Mouse (Mus musculus) common myeloid progenitor, adult 5-6 weeks (primary cell): ENCODE data around the gene Spaca3. TPM values are rescaled to one million over a fixed set of nuclear protein-coding genes. Genes with fewer than 3 reads are reported as not detected.
A peak's percentile ranks its signal among the peaks of the same experiment; 100 is the strongest.

Experiments used
- ATAC-seq: replicated peaks from 2 replicates; pipeline ENCODE4 v1.8.0; 2016; ENCODE audit warnings: low read depth, mild to moderate bottlenecking, moderate TSS enrichment, inconsistent platforms; ENCODE audit not compliant: poor library complexity, severe bottlenecking
- total RNA-seq: library from RNA; stranded (forward); fragments of 200-1000, 187-1606 nt; gene quantifications from 2 replicates; pipeline ENCODE4 v1.2.3, GENCODE M21; 2017

Gene Spaca3
- not detected in 2 replicates for total RNA-seq

DNA sequence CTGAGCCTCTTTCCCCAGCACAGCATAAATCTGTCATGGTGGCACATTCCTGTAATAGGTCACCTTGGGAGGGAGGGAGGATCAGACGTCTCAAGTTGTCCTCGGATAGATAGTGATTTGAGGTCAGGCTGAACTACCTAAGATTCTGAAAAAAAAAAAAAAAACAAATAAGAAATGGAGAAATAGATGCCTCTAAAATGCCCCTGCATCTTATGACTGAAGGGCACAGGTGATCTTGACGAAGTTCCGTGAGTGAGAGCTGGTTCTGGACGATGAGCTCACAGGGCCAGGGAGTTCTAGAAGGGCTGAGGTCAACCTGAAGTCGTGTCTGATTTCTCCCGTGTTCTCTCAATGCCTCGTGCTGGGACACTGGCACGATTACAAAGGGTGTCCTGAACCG is at the start of gene Spaca3:
TSS of gene Spaca3 (plus strand) at position 301 of the 400 bp plus-strand sequence.
- no peak for ATAC-seq

DNA sequence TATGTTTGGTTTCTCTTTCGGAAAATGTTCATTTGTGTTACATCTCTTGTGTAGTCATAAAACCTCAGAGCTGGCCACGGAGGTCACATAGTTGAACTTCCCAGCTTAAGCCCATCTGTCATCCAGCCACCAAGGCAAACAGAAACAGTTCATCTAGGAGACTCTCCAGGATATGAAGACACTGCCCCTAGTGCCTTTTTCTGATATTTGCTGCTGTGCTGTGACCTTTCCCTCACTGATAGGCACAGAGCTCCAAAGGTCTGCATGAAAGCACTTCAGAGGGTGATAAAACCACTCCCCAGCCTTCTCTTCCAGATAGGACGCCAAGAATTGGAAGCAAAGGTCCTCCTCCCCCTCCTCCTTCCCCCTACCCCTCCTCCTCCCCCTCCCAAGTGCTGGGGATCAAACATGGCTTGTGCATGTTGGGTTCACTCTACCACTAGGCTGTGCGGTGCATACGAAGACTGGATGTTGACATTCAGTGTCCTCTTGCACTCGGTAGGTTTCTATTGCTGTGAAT is 49.6 kb upstream of the Spaca3 start:
- ATAC-seq: peak; percentile 26; the same call in 1 of the 2 replicates

DNA sequence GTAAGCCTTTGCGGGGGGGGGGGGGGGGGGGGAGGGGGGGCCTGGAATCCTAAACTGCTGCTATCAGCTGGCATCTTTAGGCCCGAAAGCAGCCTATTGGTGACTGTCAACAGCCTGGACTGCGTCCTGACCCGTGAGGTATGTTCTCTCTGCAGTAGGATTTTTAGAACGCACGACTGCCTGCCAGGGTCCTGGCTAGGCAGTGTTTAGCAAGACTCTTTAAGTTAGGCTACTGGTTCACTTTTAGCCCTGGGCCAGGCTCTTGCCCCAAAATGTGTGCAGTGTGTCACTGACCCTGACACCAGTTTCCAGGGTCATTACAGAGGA is 48.5 kb upstream of the Spaca3 start:
- ATAC-seq: no peak

- ATAC-seq: peak; percentile 23; the same call in 1 of the 2 replicates
Observed at GRCm38 (mm10) chr11:80809993-80810821, 48.0 kb upstream of the Spaca3 start, which contains the start of gene Tmem98. Tmem98 (plus strand) TSS chr11:80810175.

DNA sequence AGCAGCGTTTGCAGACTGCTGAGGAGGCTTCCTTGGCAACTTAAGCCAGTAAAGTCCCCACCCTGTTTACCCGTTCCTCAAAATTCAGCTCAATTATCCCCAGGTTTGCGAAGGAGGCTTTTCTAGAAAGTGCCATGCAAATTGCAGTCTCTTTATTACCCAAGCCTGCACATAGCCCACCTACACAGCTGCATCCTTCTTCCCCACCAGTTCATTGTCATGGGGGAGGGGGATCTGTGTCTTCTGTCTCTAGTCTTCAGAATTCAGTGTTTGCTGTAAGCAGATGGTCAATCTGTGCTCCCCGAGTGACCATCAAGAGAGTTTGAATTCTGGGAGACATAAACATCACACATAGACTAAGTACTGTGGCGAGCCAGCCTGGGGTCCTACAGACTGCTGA is 47.0 kb upstream of the Spaca3 start:
- ATAC-seq: no peak

DNA sequence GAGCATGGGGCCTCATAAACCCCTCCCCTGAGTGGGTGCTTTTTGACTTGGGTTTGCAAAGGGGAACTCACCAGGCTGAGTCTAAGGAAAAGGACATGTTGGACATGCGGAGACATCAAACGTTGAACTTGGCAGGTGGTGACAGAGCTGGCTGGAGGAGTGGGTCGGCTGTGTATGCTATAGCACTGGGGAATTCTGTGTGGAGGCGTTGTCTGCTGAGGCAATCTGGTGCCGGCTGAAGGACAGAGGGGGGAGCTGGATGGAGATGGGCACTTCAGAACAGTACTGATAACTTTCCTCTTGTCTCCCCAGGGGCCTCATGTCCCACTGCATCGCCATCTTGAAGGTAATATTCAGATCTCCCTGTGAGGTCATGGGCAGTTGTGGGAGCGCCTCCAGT is 42.8 kb upstream of the Spaca3 start:
- ATAC-seq: no peak

GRCm38 (mm10) chr11:80818060-80818697 is 40.0 kb upstream of the Spaca3 start:
- peak; percentile 62 for ATAC-seq

GRCm38 (mm10) chr11:80820085-80820484 is 38.1 kb upstream of the Spaca3 start:
- ATAC-seq: no peak

DNA sequence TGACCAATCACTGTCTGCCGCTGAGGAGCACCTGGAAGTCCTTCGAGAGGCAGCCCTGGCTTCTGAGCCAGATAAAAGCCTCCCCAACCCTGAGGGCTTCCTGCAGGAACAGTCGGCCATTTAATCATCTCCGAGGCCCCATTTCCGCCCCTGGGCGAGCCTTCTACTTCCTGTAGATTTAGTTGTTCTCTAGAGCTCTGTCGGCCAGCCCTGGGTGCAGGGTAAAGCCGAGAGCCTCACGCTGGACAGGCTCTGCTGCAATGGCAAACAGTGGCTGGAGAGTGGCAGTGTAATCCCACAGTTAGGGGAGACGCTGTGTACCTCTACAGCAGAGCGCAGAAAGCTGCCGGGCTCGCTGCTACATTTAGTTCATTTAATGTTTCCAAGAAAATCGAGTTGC is 36.9 kb upstream of the Spaca3 start:
- no peak for ATAC-seq

DNA sequence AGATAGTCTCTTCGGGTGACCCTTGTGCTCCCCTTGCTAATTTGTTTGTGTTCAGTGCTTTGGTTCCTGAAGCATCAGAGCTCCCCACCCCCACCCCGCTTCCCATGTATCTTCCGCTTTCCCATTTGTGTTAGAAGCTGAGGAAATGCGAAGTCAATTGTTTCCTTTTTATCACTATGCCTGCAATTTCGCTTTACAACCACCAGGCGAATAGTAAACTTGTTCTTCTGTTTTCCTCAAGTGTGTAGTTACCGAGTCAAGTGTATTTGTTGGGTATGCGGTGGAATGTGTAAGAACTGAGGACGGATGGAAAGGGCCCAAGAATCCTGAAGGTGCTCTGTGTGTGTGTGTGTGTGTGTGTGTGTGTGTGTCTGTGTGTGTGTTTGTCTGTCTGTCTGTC is 36.4 kb upstream of the Spaca3 start:
- ATAC-seq: no peak

GRCm38 (mm10) chr11:80835395-80835794 is 22.8 kb upstream of the Spaca3 start:
- ATAC-seq: no peak

GRCm38 (mm10) chr11:80835841-80836240 is 22.3 kb upstream of the Spaca3 start:
- no peak for ATAC-seq

- ATAC-seq: 0 out of 2 replicates have a peak, but pooled peaks have one; percentile 5
Observed at GRCm38 (mm10) chr11:80838724-80839123, 19.4 kb upstream of the Spaca3 start.

DNA sequence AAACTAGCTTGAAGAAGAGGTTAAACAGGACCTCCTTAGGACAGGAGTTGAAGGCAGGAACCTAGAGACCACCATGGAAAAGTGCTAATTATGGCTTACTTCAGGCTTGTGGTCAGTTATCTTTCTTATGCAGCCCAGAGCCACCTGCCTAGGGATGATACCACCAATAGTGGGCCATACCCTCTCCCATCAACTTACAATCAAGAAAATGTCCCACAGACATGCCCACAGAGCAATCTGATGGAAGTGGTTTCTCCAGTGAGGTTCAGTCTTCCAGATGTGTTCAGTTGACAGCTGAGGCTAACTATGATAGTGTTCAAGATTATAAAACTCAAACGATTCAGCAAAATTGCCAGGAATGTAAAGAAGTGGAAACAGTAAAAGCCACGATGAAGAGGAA is 14.7 kb upstream of the Spaca3 start:
- ATAC-seq: no peak

DNA sequence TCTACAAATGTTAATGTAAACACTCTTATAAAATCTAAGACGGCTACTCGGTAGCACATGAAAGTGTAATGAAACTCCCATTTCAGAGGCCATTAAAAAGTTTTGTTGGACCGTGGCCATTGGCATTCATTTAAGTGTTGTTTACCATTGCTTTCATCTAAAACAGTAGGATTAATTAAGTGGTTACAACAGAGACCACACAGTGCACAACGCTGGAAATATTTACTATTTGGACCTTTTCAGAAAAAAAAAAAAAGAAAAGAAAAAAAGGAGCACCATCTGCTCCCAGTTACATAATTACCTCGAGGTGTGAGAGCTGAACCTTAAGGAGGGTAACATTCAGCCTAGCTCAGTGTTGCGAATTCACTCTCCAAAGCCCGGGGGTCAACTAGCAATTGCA is 12.7 kb upstream of the Spaca3 start:
- no peak for ATAC-seq

DNA sequence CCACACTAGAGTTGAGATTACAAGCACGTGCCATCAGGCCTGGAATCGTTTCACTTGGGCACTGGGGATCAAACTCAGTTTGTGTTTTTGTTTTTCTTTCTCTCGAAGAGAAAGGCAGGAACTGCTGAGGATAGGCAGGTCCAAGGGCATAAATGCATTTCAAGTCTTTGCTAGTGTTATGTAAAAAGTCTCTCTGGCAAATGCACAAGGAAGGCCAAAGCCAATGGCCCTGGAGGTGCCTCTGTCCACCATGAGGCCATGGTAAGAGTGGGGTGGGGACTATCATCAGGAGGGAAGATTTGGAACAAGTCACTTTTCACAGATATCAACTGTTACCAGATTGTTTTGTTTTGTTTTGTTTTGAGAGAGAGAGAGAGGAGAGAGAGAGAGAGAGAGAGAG is 12.1 kb upstream of the Spaca3 start:
- no peak for ATAC-seq

DNA sequence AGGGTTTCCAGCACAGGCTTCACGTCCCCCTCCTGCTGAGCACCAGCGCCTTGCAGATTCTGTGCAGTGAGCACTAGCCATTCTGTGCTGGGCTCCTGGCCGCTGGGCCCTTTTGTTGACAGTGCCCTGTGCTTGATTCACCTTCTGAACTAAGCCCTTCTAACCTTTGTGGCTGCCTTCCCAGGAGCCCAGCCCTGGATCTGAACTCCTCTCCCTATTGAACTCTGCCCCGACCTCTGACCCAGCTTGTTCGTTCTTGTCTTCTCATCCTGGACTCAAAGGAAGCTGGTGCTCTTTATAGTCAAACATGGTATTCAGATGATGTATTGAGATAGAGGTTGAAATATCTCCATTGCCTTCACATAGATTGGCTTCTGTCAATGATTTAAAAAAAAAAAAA is 10.0 kb upstream of the Spaca3 start:
- ATAC-seq: no peak

DNA sequence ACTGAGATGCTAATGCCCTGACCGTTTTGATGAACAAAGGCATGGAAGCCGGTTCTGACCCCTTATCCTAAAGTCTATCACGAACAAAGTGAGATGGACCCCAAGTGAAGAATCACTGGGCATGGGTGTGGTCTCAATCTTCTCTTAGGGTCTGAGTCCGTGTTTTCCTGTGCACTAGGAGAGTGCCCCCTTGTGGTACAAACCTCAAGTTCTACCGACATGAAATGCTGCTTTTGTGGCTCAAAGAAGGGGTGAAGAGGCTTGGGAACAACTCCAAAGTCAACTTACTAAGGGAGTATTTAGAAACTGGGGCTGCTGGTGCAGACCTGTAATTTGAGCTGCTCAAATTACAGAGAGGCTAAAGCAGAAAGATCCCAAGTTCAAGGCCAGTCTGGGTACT is 6.3 kb upstream of the Spaca3 start:
- ATAC-seq: no peak

- ATAC-seq: no peak
Observed at GRCm38 (mm10) chr11:80853014-80853413, 5.2 kb upstream of the Spaca3 start.

DNA sequence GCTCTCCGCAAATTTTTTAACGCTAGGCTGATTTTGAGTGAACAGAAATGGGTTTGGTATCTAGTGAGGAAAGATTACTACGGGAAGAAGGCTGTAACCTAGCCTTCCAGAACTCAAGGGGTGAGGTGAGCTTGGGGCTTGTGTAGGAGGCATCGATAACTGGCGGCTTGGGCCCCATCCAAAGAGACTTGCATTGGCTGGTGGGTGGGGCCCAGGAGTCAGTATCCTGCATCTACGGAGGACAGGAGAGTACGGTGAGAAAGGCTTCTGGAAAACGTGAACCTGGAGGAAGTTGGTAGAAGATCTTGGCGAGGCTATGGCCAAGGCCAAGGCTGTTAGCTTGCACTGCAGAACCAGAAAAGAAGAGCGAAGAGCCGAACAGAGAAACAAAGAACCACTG is 3.7 kb upstream of the Spaca3 start:
- no peak for ATAC-seq

DNA sequence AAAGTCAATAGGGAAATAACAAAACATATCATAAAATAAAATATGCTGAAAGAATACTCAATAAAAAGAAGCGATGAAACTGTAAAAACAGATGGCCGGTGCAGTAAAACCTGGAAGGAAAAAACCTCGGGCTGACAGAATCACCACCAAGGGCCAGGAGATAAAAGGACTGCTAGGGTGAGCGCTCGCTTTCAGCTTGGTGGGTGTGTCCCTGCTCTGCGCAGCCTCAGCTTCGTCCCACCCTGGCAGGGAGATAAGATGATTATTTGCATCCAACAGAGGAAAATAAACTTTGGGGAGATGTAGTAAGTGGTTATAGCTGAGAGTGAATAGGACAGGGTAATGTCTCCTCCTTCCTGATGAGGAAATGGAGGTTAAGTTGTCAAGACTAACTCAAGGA is 3.3 kb upstream of the Spaca3 start:
- ATAC-seq: no peak
